Mouse (Mus musculus) kidney, embryonic 15.5 days (tissue): ENCODE measurements at regions not wholly inside any gene's neighbourhood (a gene's known extent, or its start where the extent isn't known, plus 50 kb on each side); places are given as distances from the start of the nearest gene placed in this dataset.

Experiments used
- ATAC-seq: fragments of 200-750 bp; cut with Nextera tagmentation; replicated peaks from 2 replicates; pipeline ENCODE4 v1.8.0; 2017; ENCODE audit warnings: moderate TSS enrichment; ENCODE audit not compliant: low FRiP score
- H3K27ac ChIP-seq: fragments of 300-500 bp; sonication (generic); 2 replicates; pipeline ENCODE4 v1.5.1; 2015; ENCODE audit warnings: mild to moderate bottlenecking, inconsistent platforms
- H3K27me3 ChIP-seq: fragments of 300-500 bp; sonication (generic); 2 replicates; pipeline ENCODE4 v1.6.1; 2015; ENCODE audit warnings: inconsistent platforms
- H3K36me3 ChIP-seq: fragments of 300-500 bp; sonication (generic); 2 replicates; pipeline ENCODE4 v1.6.1; 2015; ENCODE audit warnings: inconsistent platforms
- H3K4me1 ChIP-seq: fragments of 300-500 bp; sonication (generic); 2 replicates; pipeline ENCODE4 v1.6.1; 2015; ENCODE audit warnings: inconsistent platforms
- H3K4me2 ChIP-seq: fragments of 300-500 bp; sonication (generic); 2 replicates; pipeline ENCODE4 v1.6.1; 2015; ENCODE audit warnings: moderate library complexity, mild to moderate bottlenecking, inconsistent platforms
- H3K4me3 ChIP-seq: fragments of 300-500 bp; sonication (generic); replicated peaks from 2 replicates; pipeline ENCODE4 v1.5.1; 2015; ENCODE audit warnings: mild to moderate bottlenecking, inconsistent platforms
- H3K9ac ChIP-seq: fragments of 300-500 bp; sonication (generic); 2 replicates; pipeline ENCODE4 v1.6.1; 2015; ENCODE audit warnings: mild to moderate bottlenecking, inconsistent platforms
- H3K9me3 ChIP-seq: fragments of 300-500 bp; sonication (generic); replicated peaks from 2 replicates; pipeline ENCODE4 v1.6.1; 2016; ENCODE audit warnings: inconsistent platforms
- WGBS: fragments of 180-500 bp; shearing (Covaris S2); methylation state at CpG from one replicate; pipeline ENCODE4 v1.1.7; 2015; ENCODE audit warnings: mixed read lengths; 5-methylcytosine and 5-hydroxymethylcytosine counted together

GRCm38 (mm10) chr2:118042380-118043055 is 69.2 kb upstream of the Thbs1 start:
- H3K27ac ChIP-seq: no peak overlapping the region
- no peak overlapping the region for H3K4me3 ChIP-seq
- WGBS: 77% methylated on average over 5 of the region's 5 CpGs

GRCm38 (mm10) chr2:118044666-118045065 is 67.0 kb upstream of the Thbs1 start:
- H3K4me1 ChIP-seq: no peaks in the 10 kb centered on the region
- H3K27ac ChIP-seq: no peak overlapping the region
- H3K4me2 ChIP-seq: no peak overlapping the region
- WGBS: 83% methylated on average over 1 of the region's 1 CpGs
- no peaks in the 10 kb centered on the region for H3K9me3 ChIP-seq
- no peaks in the 10 kb centered on the region for H3K36me3 ChIP-seq
- no peaks in the 10 kb centered on the region for H3K27me3 ChIP-seq
- ATAC-seq: no peak
- no peak overlapping the region for H3K9ac ChIP-seq
- no peak overlapping the region for H3K4me3 ChIP-seq

More at GRCm38 (mm10) chr2:118042380-118043055, 69.2 kb upstream of the Thbs1 start:
- Histone ChIP-seq H3K27me3 (no peaks in the 10 kb centered on the region), H3K9ac (no peak overlapping the region), H3K4me1 (peaks cover under 1% of the 10 kb centered on the region; the same call in 1 of the 2 replicates), H3K36me3 (no peaks in the 10 kb centered on the region), H3K9me3 (no peaks in the 10 kb centered on the region), H3K4me2 (no peak overlapping the region)
- no peak; the same call in 1 of the 2 replicates for ATAC-seq

GRCm38 (mm10) chr2:118050326-118050725 is 61.4 kb upstream of the Thbs1 start:
- H3K4me3 ChIP-seq: no peak overlapping the region
- WGBS: 76% methylated on average over 2 of the region's 2 CpGs
- H3K27me3 ChIP-seq: no peaks in the 10 kb centered on the region
- no peak for ATAC-seq
- H3K27ac ChIP-seq: no peak overlapping the region
- H3K36me3 ChIP-seq: no peaks in the 10 kb centered on the region
- H3K4me2 ChIP-seq: no peak overlapping the region
- no peaks in the 10 kb centered on the region for H3K9me3 ChIP-seq
- H3K4me1 ChIP-seq: no peaks in the 10 kb centered on the region
- no peak overlapping the region for H3K9ac ChIP-seq

- Histone ChIP-seq H3K9ac (no peak overlapping the region), H3K4me2 (no peak overlapping the region), H3K27me3 (no peaks in the 10 kb centered on the region), H3K4me3 (no peak overlapping the region), H3K27ac (no peak overlapping the region), H3K9me3 (no peaks in the 10 kb centered on the region), H3K36me3 (no peaks in the 10 kb centered on the region), H3K4me1 (no peaks in the 10 kb centered on the region)
- no peak for ATAC-seq
- WGBS: 91% methylated on average over 3 of the region's 3 CpGs
Measured at GRCm38 (mm10) chr2:118051610-118052009, 60.1 kb upstream of the Thbs1 start.

- Histone ChIP-seq H3K4me1 (no peaks in the 10 kb centered on the region), H3K27me3 (no peaks in the 10 kb centered on the region), H3K9ac (no peak overlapping the region), H3K36me3 (no peaks in the 10 kb centered on the region), H3K4me2 (no peak overlapping the region), H3K27ac (no peak overlapping the region), H3K9me3 (no peaks in the 10 kb centered on the region), H3K4me3 (no peak overlapping the region)
- WGBS: 93% methylated on average over 4 of the region's 4 CpGs
- no peak for ATAC-seq
Measured at GRCm38 (mm10) chr2:118053512-118053911, 58.2 kb upstream of the Thbs1 start.

- no peak overlapping the region for H3K27ac ChIP-seq
- H3K9me3 ChIP-seq: no peaks in the 10 kb centered on the region
- H3K27me3 ChIP-seq: no peaks in the 10 kb centered on the region
- 80% methylated on average over 6 of the region's 6 CpGs for WGBS
- H3K4me1 ChIP-seq: no peaks in the 10 kb centered on the region
- no peaks in the 10 kb centered on the region for H3K36me3 ChIP-seq
- H3K4me3 ChIP-seq: no peak overlapping the region
- no peak overlapping the region for H3K9ac ChIP-seq
- no peak for ATAC-seq
- H3K4me2 ChIP-seq: no peak overlapping the region
Measured at GRCm38 (mm10) chr2:118058654-118059395, 52.9 kb upstream of the Thbs1 start.

- no peak for ATAC-seq
- Histone ChIP-seq H3K4me1 (no peaks in the 10 kb centered on the region), H3K27ac (no peak overlapping the region), H3K4me3 (no peak overlapping the region), H3K9ac (no peak overlapping the region), H3K4me2 (no peak overlapping the region), H3K9me3 (no peaks in the 10 kb centered on the region), H3K27me3 (no peaks in the 10 kb centered on the region), H3K36me3 (no peaks in the 10 kb centered on the region)
- WGBS: 90% methylated on average over 5 of the region's 5 CpGs
Measured at GRCm38 (mm10) chr2:118061291-118061690, 50.4 kb upstream of the Thbs1 start.
